Mouse (Mus musculus): ENCODE measurements at regions not wholly inside any gene's neighbourhood (a gene's known extent, or its start where the extent isn't known, plus 50 kb on each side); places are given as distances from the start of the nearest gene placed in this dataset.

- TF ChIP-seq CTCF (IDR thresholded peaks at IDR 0.05; ENCODE audit: low read depth) (no peak), EP300 (IDR thresholded peaks at IDR 0.05; ENCODE audit: low read depth) (no peak)
- Histone ChIP-seq H3K9me3 (replicated peaks; ENCODE audit: control insufficient read depth, low read length) (no peaks in the 10 kb centered on the region), H3K4me1 (ENCODE audit: control insufficient read depth, insufficient read depth) (no peaks in the 10 kb centered on the region), H3K27ac (ENCODE audit: low read depth) (no peak overlapping the region), H3K36me3 (replicated peaks; ENCODE audit: control insufficient read depth, insufficient read depth, low read length) (no peaks in the 10 kb centered on the region), H3K27me3 (ENCODE audit: control insufficient read depth, insufficient read depth, low read length) (no peaks in the 10 kb centered on the region), H3K4me3 (ENCODE audit: low read depth, low read length) (no peak overlapping the region), H3K4me2 (ENCODE audit: low read depth, low read length) (no peak overlapping the region), H3K9ac (replicated peaks; ENCODE audit: low read depth, low read length) (no peak overlapping the region)
- no peak for DNase-seq (ENCODE audit: low spot score)
- ATAC-seq (ENCODE audit: insufficient read depth, low read depth), result peak; percentile 47; the same call in 1 of the 2 replicates
- WGBS, result 53% methylated on average over 6 of the region's 6 CpGs
Observed at GRCm38 (mm10) chr2:50835511-50836320, 313.2 kb downstream of the Rnd3 start.

GRCm38 (mm10) chr2:50833791-50834190 is 315.1 kb downstream of the Rnd3 start:
- TF ChIP-seq CTCF (IDR thresholded peaks at IDR 0.05; ENCODE audit: low read depth), result no peak
- TF ChIP-seq EP300 (IDR thresholded peaks at IDR 0.05; ENCODE audit: low read depth), result no peak
- ATAC-seq (ENCODE audit: insufficient read depth, low read depth), result no peak
- WGBS, result 85% methylated on average over 5 of the region's 5 CpGs
- no peaks in the 10 kb centered on the region for H3K9me3 ChIP-seq (replicated peaks; ENCODE audit: control insufficient read depth, low read length)
- H3K36me3 ChIP-seq (replicated peaks; ENCODE audit: control insufficient read depth, insufficient read depth, low read length), result no peaks in the 10 kb centered on the region
- H3K27me3 ChIP-seq (ENCODE audit: control insufficient read depth, insufficient read depth, low read length), result no peaks in the 10 kb centered on the region
- H3K9ac ChIP-seq (replicated peaks; ENCODE audit: low read depth, low read length), result no peak overlapping the region
- H3K4me1 ChIP-seq (ENCODE audit: control insufficient read depth, insufficient read depth), result no peaks in the 10 kb centered on the region
- no peak overlapping the region for H3K4me2 ChIP-seq (ENCODE audit: low read depth, low read length)
- no peak for DNase-seq (ENCODE audit: low spot score)
- H3K4me3 ChIP-seq (ENCODE audit: low read depth, low read length), result no peak overlapping the region
- no peak overlapping the region for H3K27ac ChIP-seq (ENCODE audit: low read depth)

GRCm38 (mm10) chr2:50832471-50832870 is 316.4 kb downstream of the Rnd3 start:
- H3K36me3 ChIP-seq (replicated peaks; ENCODE audit: control insufficient read depth, insufficient read depth, low read length), result no peaks in the 10 kb centered on the region
- no peak overlapping the region for H3K4me2 ChIP-seq (ENCODE audit: low read depth, low read length)
- no peak for TF ChIP-seq EP300 (IDR thresholded peaks at IDR 0.05; ENCODE audit: low read depth)
- no peak for TF ChIP-seq CTCF (IDR thresholded peaks at IDR 0.05; ENCODE audit: low read depth)
- ATAC-seq (ENCODE audit: insufficient read depth, low read depth), result no peak
- no peaks in the 10 kb centered on the region for H3K9me3 ChIP-seq (replicated peaks; ENCODE audit: control insufficient read depth, low read length)
- 55% methylated on average over 4 of the region's 4 CpGs for WGBS
- no peak for DNase-seq (ENCODE audit: low spot score)
- H3K27ac ChIP-seq (ENCODE audit: low read depth), result no peak overlapping the region
- no peak overlapping the region for H3K9ac ChIP-seq (replicated peaks; ENCODE audit: low read depth, low read length)
- no peaks in the 10 kb centered on the region for H3K27me3 ChIP-seq (ENCODE audit: control insufficient read depth, insufficient read depth, low read length)
- H3K4me1 ChIP-seq (ENCODE audit: control insufficient read depth, insufficient read depth), result no peaks in the 10 kb centered on the region
- no peak overlapping the region for H3K4me3 ChIP-seq (ENCODE audit: low read depth, low read length)

- H3K9me3 ChIP-seq (replicated peaks; ENCODE audit: control insufficient read depth, low read length), result no peaks in the 10 kb centered on the region
- DNase-seq (ENCODE audit: low spot score) (no peak), ATAC-seq (ENCODE audit: insufficient read depth, low read depth) (no peak)
- no peak overlapping the region for H3K9ac ChIP-seq (replicated peaks; ENCODE audit: low read depth, low read length)
- H3K27ac ChIP-seq (ENCODE audit: low read depth), result no peak overlapping the region
- TF ChIP-seq CTCF (IDR thresholded peaks at IDR 0.05; ENCODE audit: low read depth) (0 out of 2 replicates have a peak, but pooled peaks have one; percentile 5), EP300 (IDR thresholded peaks at IDR 0.05; ENCODE audit: low read depth) (no peak)
- H3K36me3 ChIP-seq (replicated peaks; ENCODE audit: control insufficient read depth, insufficient read depth, low read length), result no peaks in the 10 kb centered on the region
- no peaks in the 10 kb centered on the region for H3K27me3 ChIP-seq (ENCODE audit: control insufficient read depth, insufficient read depth, low read length)
- H3K4me1 ChIP-seq (ENCODE audit: control insufficient read depth, insufficient read depth), result no peaks in the 10 kb centered on the region
- no peak overlapping the region for H3K4me3 ChIP-seq (ENCODE audit: low read depth, low read length)
- WGBS, result 57% methylated on average over 5 of the region's 5 CpGs
- H3K4me2 ChIP-seq (ENCODE audit: low read depth, low read length), result no peak overlapping the region
Observed at GRCm38 (mm10) chr2:50830056-50830720, 318.7 kb downstream of the Rnd3 start.

- H3K4me3 ChIP-seq (ENCODE audit: low read depth, low read length), result no peak overlapping the region
- no peaks in the 10 kb centered on the region for H3K9me3 ChIP-seq (replicated peaks; ENCODE audit: control insufficient read depth, low read length)
- H3K36me3 ChIP-seq (replicated peaks; ENCODE audit: control insufficient read depth, insufficient read depth, low read length), result no peaks in the 10 kb centered on the region
- ATAC-seq (ENCODE audit: insufficient read depth, low read depth) (no peak), DNase-seq (ENCODE audit: low spot score) (no peak)
- H3K9ac ChIP-seq (replicated peaks; ENCODE audit: low read depth, low read length), result no peak overlapping the region
- 85% methylated on average over 5 of the region's 5 CpGs for WGBS
- no peaks in the 10 kb centered on the region for H3K4me1 ChIP-seq (ENCODE audit: control insufficient read depth, insufficient read depth)
- TF ChIP-seq CTCF (IDR thresholded peaks at IDR 0.05; ENCODE audit: low read depth) (no peak), EP300 (IDR thresholded peaks at IDR 0.05; ENCODE audit: low read depth) (no peak)
- no peak overlapping the region for H3K4me2 ChIP-seq (ENCODE audit: low read depth, low read length)
- H3K27ac ChIP-seq (ENCODE audit: low read depth), result no peak overlapping the region
- H3K27me3 ChIP-seq (ENCODE audit: control insufficient read depth, insufficient read depth, low read length), result no peaks in the 10 kb centered on the region
Observed at GRCm38 (mm10) chr2:50827097-50827496, 321.8 kb downstream of the Rnd3 start.
